Mouse (Mus musculus): ENCODE data around the gene Rassf7.

Gene Rassf7

DNA sequence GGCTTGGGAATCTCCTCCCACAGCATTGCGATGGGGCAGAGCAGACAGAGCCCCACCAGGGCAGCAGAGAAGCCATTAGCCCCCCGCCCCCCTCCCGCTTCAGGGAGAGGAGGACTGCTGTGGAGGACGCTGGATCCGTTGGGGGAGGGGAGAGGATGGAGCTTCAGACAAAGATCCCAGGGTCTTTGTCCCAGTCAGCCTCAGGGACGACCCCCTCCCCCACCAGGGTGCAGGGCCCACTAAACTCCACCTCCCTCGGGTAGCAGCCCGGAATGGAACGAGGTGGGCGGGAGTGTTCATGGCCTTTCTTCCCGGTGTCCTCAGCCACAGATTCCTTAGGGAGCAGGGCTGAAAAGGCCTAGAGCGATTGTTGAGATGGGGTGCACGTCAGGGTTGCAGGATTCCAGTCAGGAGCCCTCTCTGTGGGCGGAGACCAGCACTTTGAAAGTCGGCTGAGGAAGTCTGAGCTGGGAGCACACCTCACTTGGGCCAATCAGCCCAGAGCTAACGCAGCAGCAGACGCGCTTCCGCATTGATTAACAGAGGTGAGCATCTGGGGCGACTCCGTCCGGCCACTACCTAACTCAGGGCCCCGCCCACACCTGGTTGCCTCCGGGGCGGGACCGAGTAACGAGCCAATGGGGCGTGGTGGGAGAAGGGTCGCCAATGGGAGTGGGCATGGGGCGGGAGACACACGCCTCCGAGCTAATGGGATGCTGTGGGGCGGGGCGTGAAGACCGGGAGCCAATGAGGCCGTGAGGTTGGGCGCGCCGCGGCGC is at the start of gene Rassf7:
Rassf7 (plus strand) TSS at position 760 of the 779 bp plus-strand sequence.
- peaks cover 83% of the 10 kb centered on the region for H3K4me1 ChIP-seq (replicated peaks; ENCODE audit: low read depth, low read length)
- H3K9me3 ChIP-seq (ENCODE audit: low read length): no peaks in the 10 kb centered on the region
- peak within 1 kb of the TSS; percentile 92 for H3K4me3 ChIP-seq (replicated peaks; ENCODE audit: low read length)
- TF ChIP-seq POU5F1 (IDR thresholded peaks at IDR 0.05; ENCODE audit: borderline replicate concordance, low read length) (no peak), NANOG (IDR thresholded peaks at IDR 0.05; ENCODE audit: borderline replicate concordance, low read length) (no peak), CTCF (conservative IDR thresholded peaks at IDR 0.05; ENCODE audit: low read length) (no peak)
- H3K27me3 ChIP-seq (ENCODE audit: insufficient read depth, low read length): no peaks in the 10 kb centered on the region
- peaks cover 49% of the 10 kb centered on the region for H3K36me3 ChIP-seq (ENCODE audit: insufficient read depth, low read length)

DNA sequence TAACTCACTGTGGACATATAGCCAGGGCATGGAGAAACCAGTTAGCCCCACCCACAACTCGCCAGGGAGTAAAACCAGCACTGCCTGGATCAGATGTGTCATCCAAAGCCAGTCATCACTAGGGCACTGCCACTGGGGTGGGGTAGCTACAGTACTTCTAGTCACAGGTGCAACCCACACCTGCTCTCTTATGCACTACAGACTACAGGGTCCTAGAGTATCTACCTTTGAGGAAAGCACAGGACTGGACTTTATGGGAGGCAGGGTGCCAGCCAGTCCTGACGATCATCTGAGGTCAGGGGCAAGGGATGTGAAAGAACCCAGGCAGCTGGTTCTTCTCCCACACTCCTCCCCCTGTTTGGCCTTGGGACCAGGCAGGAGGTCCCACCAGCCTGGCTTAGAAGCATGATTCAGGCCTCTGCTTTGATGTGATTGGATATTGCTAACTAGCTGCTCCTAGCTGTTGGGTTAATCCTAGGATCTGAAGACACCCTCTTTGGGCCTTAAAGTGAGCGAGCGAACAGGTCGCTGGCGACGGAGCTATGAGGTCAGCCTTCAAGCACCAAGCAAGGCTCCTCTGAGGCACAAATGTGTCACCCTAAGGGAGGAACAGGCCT is 47.7 kb upstream of the Rassf7 start:
- no peaks in the 10 kb centered on the region for H3K27me3 ChIP-seq (ENCODE audit: insufficient read depth, low read length)
- peaks cover 32% of the 10 kb centered on the region for H3K36me3 ChIP-seq (ENCODE audit: insufficient read depth, low read length)
- TF ChIP-seq POU5F1 (IDR thresholded peaks at IDR 0.05; ENCODE audit: borderline replicate concordance, low read length): no peak
- TF ChIP-seq CTCF (conservative IDR thresholded peaks at IDR 0.05; ENCODE audit: low read length): no peak
- no peak for TF ChIP-seq NANOG (IDR thresholded peaks at IDR 0.05; ENCODE audit: borderline replicate concordance, low read length)
- peak overlapping the region; percentile 78 for H3K4me3 ChIP-seq (replicated peaks; ENCODE audit: low read length)
- H3K4me1 ChIP-seq (replicated peaks; ENCODE audit: low read depth, low read length): peaks cover 56% of the 10 kb centered on the region
- H3K9me3 ChIP-seq (ENCODE audit: low read length): no peaks in the 10 kb centered on the region

DNA sequence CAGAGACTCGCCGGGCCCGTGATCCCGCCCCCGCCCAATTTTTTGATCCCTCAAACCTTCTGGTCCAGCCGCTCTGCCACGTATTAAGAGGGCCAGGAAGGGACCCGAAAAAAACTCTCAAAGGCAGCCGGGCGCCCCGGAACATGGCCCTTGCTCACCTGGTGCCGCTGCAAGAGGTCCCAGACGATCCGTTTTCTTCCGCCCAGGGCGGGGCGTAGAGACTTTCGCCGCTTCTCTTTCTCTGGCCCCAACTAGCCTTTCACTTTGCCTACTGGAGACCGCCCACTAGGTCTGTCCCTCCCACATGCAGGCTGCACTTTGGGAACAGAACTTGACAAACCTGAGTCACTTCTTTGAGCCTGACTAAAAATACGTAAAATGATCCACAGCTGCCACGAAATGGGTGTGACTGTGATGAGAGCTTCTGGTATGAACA is 47.1 kb upstream of the Rassf7 start:
- TF ChIP-seq NANOG (IDR thresholded peaks at IDR 0.05; ENCODE audit: borderline replicate concordance, low read length) (no peak), CTCF (conservative IDR thresholded peaks at IDR 0.05; ENCODE audit: low read length) (no peak), POU5F1 (IDR thresholded peaks at IDR 0.05; ENCODE audit: borderline replicate concordance, low read length) (no peak)
- H3K27me3 ChIP-seq (ENCODE audit: insufficient read depth, low read length): no peaks in the 10 kb centered on the region

DNA sequence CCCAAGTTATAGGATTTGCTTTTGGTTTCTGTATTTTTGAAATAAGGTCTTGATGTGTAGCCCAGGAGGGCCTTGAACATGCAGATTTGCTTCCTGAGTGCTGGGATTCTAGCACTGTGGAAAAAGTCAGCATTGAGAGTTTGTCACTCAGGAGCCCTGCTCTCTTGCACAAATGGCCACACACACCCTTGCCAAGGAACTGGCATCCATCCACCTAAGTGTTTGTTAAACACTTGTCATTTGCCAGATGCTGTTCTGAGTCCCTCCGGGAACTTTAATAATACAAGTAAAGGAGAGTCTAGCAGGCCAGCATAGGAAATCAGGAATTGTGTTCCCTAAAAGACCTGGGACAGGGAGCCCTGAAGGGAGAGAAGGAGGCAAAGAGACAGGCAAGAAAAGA is 46.4 kb upstream of the Rassf7 start:
- Histone ChIP-seq H3K4me1 (replicated peaks; ENCODE audit: low read depth, low read length) (peaks cover 56% of the 10 kb centered on the region), H3K36me3 (ENCODE audit: insufficient read depth, low read length) (peaks cover 19% of the 10 kb centered on the region), H3K9me3 (ENCODE audit: low read length) (no peaks in the 10 kb centered on the region), H3K27me3 (ENCODE audit: insufficient read depth, low read length) (no peaks in the 10 kb centered on the region), H3K4me3 (replicated peaks; ENCODE audit: low read length) (no peak overlapping the region)
- TF ChIP-seq CTCF (conservative IDR thresholded peaks at IDR 0.05; ENCODE audit: low read length) (no peak), POU5F1 (IDR thresholded peaks at IDR 0.05; ENCODE audit: borderline replicate concordance, low read length) (no peak), NANOG (IDR thresholded peaks at IDR 0.05; ENCODE audit: borderline replicate concordance, low read length) (no peak)

More for the DNA sequence above, 47.1 kb upstream of the Rassf7 start:
- Histone ChIP-seq H3K4me1 (replicated peaks; ENCODE audit: low read depth, low read length) (peaks cover 61% of the 10 kb centered on the region), H3K36me3 (ENCODE audit: insufficient read depth, low read length) (peaks cover 27% of the 10 kb centered on the region), H3K9me3 (ENCODE audit: low read length) (no peaks in the 10 kb centered on the region), H3K4me3 (replicated peaks; ENCODE audit: low read length) (peak overlapping the region; percentile 78)

DNA sequence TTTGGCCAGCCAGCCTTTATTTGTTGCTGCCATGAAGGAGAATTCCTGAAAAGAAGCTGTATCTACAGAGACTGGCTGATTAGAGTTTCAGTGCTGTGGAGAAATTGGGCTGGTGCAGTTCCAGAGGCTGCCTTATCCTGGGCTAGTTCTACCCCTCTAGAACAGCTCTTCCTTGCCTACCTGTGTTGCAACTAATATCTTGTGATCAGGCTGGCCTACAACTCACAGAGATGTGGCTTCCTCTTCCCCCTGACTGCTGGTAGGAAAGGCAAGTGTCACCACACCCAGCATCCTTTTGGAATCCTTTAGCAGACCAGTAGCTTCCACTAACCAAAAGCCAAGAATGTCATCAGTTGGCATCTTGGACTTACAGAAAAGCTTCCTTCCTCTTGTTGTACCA is 45.8 kb upstream of the Rassf7 start:
- Histone ChIP-seq H3K36me3 (ENCODE audit: insufficient read depth, low read length) (peaks cover 14% of the 10 kb centered on the region), H3K4me3 (replicated peaks; ENCODE audit: low read length) (no peak overlapping the region), H3K4me1 (replicated peaks; ENCODE audit: low read depth, low read length) (peaks cover 51% of the 10 kb centered on the region), H3K9me3 (ENCODE audit: low read length) (no peaks in the 10 kb centered on the region), H3K27me3 (ENCODE audit: insufficient read depth, low read length) (no peaks in the 10 kb centered on the region)
- TF ChIP-seq POU5F1 (IDR thresholded peaks at IDR 0.05; ENCODE audit: borderline replicate concordance, low read length): no peak
- TF ChIP-seq NANOG (IDR thresholded peaks at IDR 0.05; ENCODE audit: borderline replicate concordance, low read length): no peak
- TF ChIP-seq CTCF (conservative IDR thresholded peaks at IDR 0.05; ENCODE audit: low read length): no peak

DNA sequence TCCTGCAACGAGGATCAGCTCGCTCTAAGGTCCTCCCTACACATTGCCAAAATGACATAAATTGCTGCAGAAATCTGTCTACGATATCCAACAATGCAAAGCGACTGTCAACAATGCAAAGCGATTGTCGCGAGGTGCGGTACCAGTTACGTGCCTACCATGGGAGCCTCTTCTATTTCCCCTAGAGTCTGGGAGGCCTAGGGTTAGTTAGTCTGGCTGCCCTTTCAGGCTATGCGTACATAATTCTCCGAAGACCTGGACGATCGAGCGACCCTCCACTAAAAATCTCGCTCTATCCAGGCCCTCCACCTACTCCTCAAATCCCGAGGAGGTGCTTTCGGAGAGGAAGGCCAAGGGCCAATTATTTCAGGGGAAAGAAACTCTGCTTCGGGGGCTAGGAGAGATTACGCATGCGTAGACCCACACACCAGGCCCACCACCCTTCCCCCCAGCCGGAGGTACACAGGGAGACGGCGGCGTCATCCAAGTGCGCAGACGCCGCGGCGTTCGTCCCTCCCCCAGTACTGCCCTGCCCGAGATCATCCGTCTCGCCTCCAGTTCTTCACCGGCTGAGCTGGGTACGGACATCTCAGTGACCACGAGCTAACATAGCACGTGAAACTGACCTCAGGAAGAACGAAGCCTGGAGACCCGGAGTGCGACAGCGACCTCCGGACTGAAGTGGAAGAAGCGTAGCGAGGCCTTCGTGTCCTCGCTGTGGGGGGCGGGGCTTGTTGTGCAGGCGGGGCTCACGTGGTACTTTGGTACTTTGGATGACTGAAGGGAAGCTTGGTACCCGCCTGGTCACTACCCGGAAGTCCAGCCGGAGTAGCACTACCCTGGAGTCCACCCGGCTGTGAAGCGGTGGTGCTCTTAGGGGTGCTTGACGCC is 43.3 kb upstream of the Rassf7 start, which contains the start of gene Rnh1:
Rnh1 (minus strand) TSS at position 742 of the 891 bp plus-strand sequence.
- TF ChIP-seq NANOG (IDR thresholded peaks at IDR 0.05; ENCODE audit: borderline replicate concordance, low read length): no peak
- no peak for TF ChIP-seq CTCF (conservative IDR thresholded peaks at IDR 0.05; ENCODE audit: low read length)
- TF ChIP-seq POU5F1 (IDR thresholded peaks at IDR 0.05; ENCODE audit: borderline replicate concordance, low read length): no peak
- Histone ChIP-seq H3K9me3 (ENCODE audit: low read length) (no peaks in the 10 kb centered on the region), H3K27me3 (ENCODE audit: insufficient read depth, low read length) (no peaks in the 10 kb centered on the region), H3K4me3 (replicated peaks; ENCODE audit: low read length) (peak within 1 kb of the TSS; percentile 81), H3K36me3 (ENCODE audit: insufficient read depth, low read length) (no peaks in the 10 kb centered on the region), H3K4me1 (replicated peaks; ENCODE audit: low read depth, low read length) (peaks cover 54% of the 10 kb centered on the region)

DNA sequence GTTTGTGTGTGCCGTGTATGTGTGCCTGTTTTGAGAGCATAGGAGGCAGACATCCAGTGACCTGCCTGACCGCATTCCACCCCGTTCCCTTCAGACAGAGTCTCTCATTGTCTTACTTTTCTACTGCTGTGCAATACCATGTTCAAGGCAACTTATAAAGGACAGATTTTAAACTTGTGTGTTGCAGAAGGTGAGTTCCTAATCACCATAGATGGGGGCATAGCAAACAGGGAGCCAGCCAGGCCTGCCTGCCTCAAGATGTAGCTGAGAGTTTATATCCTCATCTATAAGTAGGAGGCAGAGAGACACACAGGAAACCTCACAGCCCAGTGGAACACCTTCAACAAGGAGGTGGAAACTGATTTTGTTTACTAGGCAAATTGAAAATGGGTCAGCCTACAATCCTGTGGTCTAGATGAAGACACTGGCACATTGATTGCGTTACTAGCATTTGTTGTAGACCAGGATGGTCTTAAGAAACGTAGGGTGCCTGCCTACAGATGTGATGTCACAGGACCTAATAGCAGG is 42.3 kb upstream of the Rassf7 start:
- no peak for TF ChIP-seq POU5F1 (IDR thresholded peaks at IDR 0.05; ENCODE audit: borderline replicate concordance, low read length)
- TF ChIP-seq NANOG (IDR thresholded peaks at IDR 0.05; ENCODE audit: borderline replicate concordance, low read length): no peak
- TF ChIP-seq CTCF (conservative IDR thresholded peaks at IDR 0.05; ENCODE audit: low read length): no peak
- peak overlapping the region; percentile 81 for H3K4me3 ChIP-seq (replicated peaks; ENCODE audit: low read length)
- H3K4me1 ChIP-seq (replicated peaks; ENCODE audit: low read depth, low read length): peaks cover 48% of the 10 kb centered on the region

More for the DNA sequence above, 42.3 kb upstream of the Rassf7 start:
- no peaks in the 10 kb centered on the region for H3K27me3 ChIP-seq (ENCODE audit: insufficient read depth, low read length)
- H3K36me3 ChIP-seq (ENCODE audit: insufficient read depth, low read length): no peaks in the 10 kb centered on the region
- H3K9me3 ChIP-seq (ENCODE audit: low read length): no peaks in the 10 kb centered on the region

Data from E14TG2a.4 (cell line).